Mouse (Mus musculus) E14TG2a.4 (cell line): ENCODE measurements around the gene Disc1.

Experiments used
- CTCF ChIP-seq: conservative IDR thresholded peaks from 2 replicates; pipeline ENCODE4 v1.5.1; 2014; ENCODE audit warnings: low read length
- POU5F1 ChIP-seq: IDR thresholded peaks from 2 replicates; pipeline ENCODE4 v1.6.1; 2014; ENCODE audit warnings: low read length, borderline replicate concordance

GRCm38 (mm10) chr8:125184452-125184817, 130.4 kb downstream of the Disc1 start:
- TF ChIP-seq CTCF = no peak
- TF ChIP-seq POU5F1 = no peak
